Mouse (Mus musculus) cerebellum, adult 2 months (tissue): ENCODE results near the gene Arfgap2.

ENCODE experiments used
- CTCF ChIP-seq: fragments of 200-500 bp; IDR thresholded peaks from 2 replicates; pipeline ENCODE4 v1.5.1; 2011; ENCODE audit warnings: low read depth, mild to moderate bottlenecking, control low read depth, low read length, moderate library complexity, borderline replicate concordance; ENCODE audit not compliant: insufficient read depth
- POLR2A ChIP-seq: fragments of 200-500 bp; IDR thresholded peaks from 2 replicates; pipeline ENCODE4 v1.6.1; 2011; ENCODE audit warnings: low read length, control low read depth, borderline replicate concordance; ENCODE audit not compliant: insufficient read depth

- TF ChIP-seq CTCF (peak; percentile 28; the same call in 1 of the 2 replicates), POLR2A (no peak)
Measured at GRCm38 (mm10) chr2:91223614-91224013, 41.2 kb upstream of the Arfgap2 start.
